Mouse (Mus musculus) right cerebral cortex, postnatal 25 days (tissue): ENCODE data around the gene Fam20a.
"Not testable (repeated sequence)": the region's sequence is repeated elsewhere in the genome, so short reads cannot be mapped to it uniquely, and the experiment has no call there.

Source experiments
- DNase-seq: peaks from one replicate; pipeline ENCODE4 v3.0.0; 2022

Gene Fam20a

GRCm38 (mm10) chr11:109676621-109677373 lies 45.3 kb downstream of the Fam20a start:
- no peak for DNase-seq

- no peak for DNase-seq
Measured at GRCm38 (mm10) chr11:109675771-109676170, 46.3 kb downstream of the Fam20a start.

GRCm38 (mm10) chr11:109675208-109675607 lies 46.9 kb downstream of the Fam20a start:
- DNase-seq, result no peak

GRCm38 (mm10) chr11:109674542-109674941 lies 47.5 kb downstream of the Fam20a start:
- DNase-seq, result no peak

- no peak for DNase-seq
Measured at GRCm38 (mm10) chr11:109673741-109674140, 48.3 kb downstream of the Fam20a start.

- DNase-seq, result no peak
Measured at GRCm38 (mm10) chr11:109672881-109673739, 49.0 kb downstream of the Fam20a start.

- DNase-seq, result no peak
Measured at GRCm38 (mm10) chr11:109672396-109672795, 49.7 kb downstream of the Fam20a start.

- DNase-seq, result no peak
Measured at GRCm38 (mm10) chr11:109672021-109672324, 50.1 kb downstream of the Fam20a start.

GRCm38 (mm10) chr11:109671136-109672020 lies 50.7 kb downstream of the Fam20a start:
- DNase-seq, result no peak

GRCm38 (mm10) chr11:109670026-109670916 lies 51.8 kb downstream of the Fam20a start:
- DNase-seq, result no peak

- DNase-seq, result no peak
Measured at GRCm38 (mm10) chr11:109669149-109669708, 52.9 kb downstream of the Fam20a start.

GRCm38 (mm10) chr11:109668115-109668725 lies 53.9 kb downstream of the Fam20a start:
- DNase-seq, result no peak

GRCm38 (mm10) chr11:109667371-109667770 lies 54.7 kb downstream of the Fam20a start:
- no peak for DNase-seq

- no peak for DNase-seq
Measured at GRCm38 (mm10) chr11:109666411-109666810, 55.7 kb downstream of the Fam20a start.

GRCm38 (mm10) chr11:109665424-109665823 lies 56.7 kb downstream of the Fam20a start:
- no peak for DNase-seq

GRCm38 (mm10) chr11:109664293-109664692 lies 57.8 kb downstream of the Fam20a start:
- DNase-seq, result no peak

GRCm38 (mm10) chr11:109660526-109660925 lies 61.6 kb downstream of the Fam20a start:
- DNase-seq, result not testable (repeated sequence)

GRCm38 (mm10) chr11:109656232-109656631 lies 65.8 kb downstream of the Fam20a start:
- DNase-seq, result no peak

- no peak for DNase-seq
Measured at GRCm38 (mm10) chr11:109654581-109654980, 67.5 kb downstream of the Fam20a start.

- no peak for DNase-seq
Measured at GRCm38 (mm10) chr11:109653201-109653600, 68.9 kb downstream of the Fam20a start.

- DNase-seq, result no peak
Measured at GRCm38 (mm10) chr11:109652505-109652904, 69.6 kb downstream of the Fam20a start.
